Mouse (Mus musculus): ENCODE results near the gene Slc25a11.

DNA sequence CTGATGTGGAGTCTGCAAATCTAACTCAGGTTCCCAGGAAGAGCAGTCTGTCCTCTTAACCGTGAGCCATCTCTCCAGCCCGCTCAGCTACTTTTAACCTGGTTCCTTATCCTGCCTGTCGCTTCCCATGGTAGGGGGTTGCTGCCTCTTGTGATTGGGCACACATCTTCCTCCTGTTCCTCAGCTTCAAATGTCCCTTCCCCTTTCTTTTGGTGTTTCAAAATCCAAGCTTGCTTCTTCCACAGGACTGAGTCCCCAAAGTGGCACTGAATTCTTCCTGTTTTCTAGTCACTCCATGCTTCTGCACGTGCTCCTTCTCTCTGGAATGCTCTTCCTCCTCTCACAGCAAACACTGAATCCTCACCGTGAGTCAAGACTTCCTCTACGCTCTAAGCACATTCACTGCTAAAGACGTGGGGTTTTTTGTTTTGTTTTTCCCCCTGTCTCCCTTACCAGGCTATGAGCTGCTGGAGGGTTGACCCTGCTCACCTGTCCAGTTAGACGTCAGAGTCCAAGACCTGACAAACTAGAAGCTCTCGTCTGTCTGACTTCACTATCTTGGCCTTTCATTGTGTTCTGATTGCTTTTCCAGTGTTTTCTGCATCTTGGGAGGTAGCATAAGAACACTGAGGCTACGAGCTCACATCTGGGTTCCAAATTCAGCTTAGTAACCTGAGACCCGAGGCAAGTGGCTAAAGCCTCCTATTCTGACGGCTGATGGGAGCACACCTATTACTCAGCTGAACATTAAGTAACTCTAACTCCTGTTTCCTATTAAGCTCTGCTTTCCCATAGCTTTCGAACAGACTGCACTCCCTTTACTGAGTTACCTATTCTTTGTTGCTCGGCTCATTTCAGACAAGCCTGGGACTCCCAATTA lies 20.2 kb upstream of the Slc25a11 start:
- TF ChIP-seq CTCF (IDR thresholded peaks at IDR 0.05; ENCODE audit: borderline replicate concordance, insufficient read depth, low read depth, low read length) (no peak), POLR2A (IDR thresholded peaks at IDR 0.05; ENCODE audit: borderline replicate concordance, insufficient read depth, low read length) (no peak)
